Mouse (Mus musculus) A20 (cell line): ENCODE results near the gene Nthl1.
A peak's percentile ranks its signal among the peaks of the same experiment; 100 is the strongest.

Experiments
- DNase-seq: peaks from one replicate; pipeline ENCODE4 v3.0.0-alpha.2; 2011; ENCODE audit warnings: low read depth, low spot score

The Nthl1 gene

DNA sequence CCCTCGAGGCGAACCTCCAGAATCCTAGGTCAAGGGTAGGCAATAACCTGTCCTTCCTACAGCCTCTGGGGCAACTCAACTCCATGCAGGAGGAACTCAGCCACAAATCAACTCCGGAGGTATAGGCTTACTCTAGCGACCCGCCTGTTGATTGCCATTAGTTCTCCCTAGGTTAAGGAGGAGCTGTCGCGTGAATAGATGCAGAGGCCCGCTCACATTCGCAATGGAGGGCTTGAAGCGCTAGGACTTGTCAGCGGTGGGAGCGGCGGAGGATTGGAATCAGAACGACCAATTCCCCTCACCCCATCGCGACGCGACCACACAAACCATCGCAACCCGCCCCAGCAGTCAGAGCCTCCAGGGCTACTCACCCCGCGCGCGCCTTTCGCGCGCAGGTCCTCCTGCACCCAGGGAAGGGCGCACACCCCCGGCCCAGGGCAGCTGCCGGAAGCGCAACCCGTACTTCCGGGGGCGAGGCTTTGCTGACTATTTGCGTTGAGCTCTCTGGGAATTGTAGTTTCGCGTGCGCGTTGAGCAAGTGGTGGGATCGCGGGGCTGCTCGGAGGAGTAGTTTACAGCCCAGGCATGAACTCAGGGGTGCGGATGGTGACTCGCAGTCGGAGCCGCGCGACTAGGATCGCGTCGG lies at the start of gene Nthl1, which contains the start of gene Tsc2:
Gene Nthl1 (plus strand): TSS at position 514 of the 646 bp plus-strand sequence.
Gene Tsc2 (minus strand): TSS at position 464 of the 646 bp plus-strand sequence.
- peak; percentile 91 for DNase-seq

DNA sequence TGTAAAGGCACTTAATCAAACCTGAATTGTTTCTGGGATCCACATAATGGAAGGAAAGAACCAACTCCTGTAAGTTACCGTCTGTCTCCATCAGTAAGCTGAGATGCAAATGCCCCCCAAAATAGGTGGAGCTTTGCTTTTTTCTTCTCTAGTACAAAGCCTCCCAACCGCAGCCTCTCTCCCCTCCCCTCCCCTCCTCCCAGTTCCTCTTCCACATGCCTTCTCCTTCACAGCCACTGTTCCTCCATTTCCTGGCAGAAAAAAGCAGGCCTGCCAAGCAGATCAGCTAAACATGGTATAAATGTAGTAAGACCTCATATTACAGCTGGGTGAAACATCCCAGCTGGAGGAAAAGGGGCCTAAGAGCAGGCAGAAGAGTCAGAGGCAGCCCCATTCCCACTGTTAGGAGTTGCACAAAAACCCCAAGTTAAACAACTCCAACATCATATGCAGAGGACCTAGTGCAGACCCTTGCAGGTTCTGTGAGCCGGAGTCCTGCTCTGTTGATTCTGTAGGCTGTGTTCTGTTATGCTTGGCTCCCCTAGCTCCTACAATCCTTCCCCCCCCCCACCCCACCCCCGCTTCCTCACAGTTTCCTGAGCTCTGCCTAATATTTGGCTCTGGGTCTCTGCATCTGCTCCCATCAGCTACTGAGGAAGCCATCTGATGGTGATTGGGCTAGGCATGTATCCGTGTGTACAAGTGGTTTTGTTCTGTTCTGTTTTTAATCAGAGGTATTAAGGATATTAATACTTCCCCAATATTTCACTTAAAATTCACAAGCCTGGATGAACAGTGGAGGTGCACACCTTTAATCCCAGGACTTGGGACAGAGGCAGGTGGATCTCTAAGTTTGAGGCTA lies 48.6 kb upstream of the Nthl1 start:
- peak; percentile 68 for DNase-seq

DNA sequence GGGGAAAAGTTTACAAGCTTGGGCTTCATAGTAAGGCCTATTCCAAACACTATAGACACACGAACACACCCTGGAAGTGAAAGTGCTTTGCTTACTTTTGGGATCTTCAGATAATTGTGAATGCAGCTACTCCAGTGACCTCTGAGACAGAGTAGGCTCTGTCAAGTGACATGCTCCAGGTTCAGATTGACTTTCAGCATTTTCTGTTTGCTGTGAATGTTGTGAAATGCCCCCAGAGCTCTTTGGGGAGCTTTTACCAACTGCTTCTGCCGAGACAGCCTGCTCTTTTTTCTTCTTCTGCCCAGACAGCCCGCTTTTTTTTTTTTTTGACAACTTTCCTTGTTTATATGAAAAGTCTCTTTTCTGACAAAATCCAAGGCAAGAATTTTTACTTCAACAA lies 48.0 kb upstream of the Nthl1 start:
- peak; percentile 34 for DNase-seq

DNA sequence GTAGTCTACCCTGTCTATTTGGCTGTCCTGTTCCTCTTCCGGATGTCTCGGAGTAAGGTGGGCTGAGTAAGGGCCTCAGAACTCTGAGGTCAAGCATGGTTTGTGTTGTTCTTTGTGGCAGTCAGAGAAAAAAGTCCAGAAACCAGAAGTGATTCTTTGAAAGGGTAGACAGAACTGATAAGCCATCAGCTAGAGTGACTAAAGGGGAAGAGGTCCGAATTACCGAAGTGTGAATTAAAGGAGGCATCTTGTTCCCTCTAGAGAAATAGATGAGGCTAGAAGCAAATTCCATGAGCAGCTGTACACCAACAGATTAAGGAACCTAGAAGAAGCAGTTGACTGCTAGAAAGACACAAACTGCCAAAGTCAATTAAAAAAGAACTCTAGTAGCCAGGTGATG lies 45.9 kb upstream of the Nthl1 start:
- peak; percentile 58 for DNase-seq

DNA sequence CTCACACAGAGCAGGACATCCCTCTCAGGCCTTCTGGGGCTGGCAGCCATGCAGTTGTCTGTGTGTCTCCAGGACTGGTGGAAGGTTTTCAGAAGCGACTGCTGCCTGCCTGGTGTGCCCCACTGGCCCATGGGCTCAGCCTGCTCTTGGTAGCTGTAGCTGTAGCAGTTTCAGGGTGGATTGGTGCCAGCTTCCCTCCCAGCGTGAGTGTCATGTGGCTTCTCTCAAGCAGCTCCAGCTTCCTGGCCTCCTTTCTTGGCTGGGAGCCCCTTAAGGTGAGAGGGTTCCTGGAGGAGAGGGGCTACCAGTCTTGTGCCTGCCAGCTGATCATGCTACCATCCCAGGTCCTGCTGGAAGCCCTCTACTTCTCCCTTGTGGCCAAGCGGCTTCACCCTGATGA lies 41.5 kb upstream of the Nthl1 start:
- DNase-seq = no peak

DNA sequence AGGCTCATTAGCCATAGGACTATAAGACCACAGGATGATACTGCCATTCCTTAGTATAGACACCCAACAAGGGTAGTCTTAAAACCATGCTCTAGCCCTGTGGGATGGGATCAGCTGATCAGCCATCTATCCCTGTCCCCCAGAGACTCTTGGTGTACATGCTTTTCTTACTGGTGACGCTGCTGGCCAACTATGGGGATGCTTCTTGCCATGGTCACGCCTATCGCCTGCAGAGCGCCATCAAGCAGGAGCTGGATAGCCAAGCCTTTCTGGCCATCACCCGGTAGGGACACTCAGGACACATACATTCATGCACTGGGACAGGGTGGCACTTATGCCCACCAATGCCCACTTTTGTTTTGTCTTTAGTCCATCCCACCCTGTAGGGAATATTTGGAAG lies 40.8 kb upstream of the Nthl1 start:
- no peak for DNase-seq

DNA sequence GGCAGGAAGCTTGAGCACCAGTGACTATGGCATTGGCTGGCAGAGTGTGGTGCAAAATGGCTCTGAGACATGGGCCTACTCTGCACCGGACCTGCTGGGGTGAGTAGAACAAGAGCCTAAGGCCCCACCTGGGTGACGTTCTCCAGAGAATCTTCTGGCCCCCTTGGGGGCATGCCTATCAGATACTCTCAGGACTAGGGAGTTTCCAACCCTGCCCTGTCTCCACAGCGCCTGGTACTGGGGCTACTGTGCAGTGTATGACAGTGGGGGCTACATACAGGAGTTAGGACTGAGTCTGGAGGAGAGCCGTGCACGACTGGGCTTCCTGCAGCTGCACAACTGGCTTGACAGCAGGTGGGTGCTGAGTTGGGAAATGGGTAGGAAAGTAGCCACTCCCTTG lies 39.2 kb upstream of the Nthl1 start:
- no peak for DNase-seq

DNA sequence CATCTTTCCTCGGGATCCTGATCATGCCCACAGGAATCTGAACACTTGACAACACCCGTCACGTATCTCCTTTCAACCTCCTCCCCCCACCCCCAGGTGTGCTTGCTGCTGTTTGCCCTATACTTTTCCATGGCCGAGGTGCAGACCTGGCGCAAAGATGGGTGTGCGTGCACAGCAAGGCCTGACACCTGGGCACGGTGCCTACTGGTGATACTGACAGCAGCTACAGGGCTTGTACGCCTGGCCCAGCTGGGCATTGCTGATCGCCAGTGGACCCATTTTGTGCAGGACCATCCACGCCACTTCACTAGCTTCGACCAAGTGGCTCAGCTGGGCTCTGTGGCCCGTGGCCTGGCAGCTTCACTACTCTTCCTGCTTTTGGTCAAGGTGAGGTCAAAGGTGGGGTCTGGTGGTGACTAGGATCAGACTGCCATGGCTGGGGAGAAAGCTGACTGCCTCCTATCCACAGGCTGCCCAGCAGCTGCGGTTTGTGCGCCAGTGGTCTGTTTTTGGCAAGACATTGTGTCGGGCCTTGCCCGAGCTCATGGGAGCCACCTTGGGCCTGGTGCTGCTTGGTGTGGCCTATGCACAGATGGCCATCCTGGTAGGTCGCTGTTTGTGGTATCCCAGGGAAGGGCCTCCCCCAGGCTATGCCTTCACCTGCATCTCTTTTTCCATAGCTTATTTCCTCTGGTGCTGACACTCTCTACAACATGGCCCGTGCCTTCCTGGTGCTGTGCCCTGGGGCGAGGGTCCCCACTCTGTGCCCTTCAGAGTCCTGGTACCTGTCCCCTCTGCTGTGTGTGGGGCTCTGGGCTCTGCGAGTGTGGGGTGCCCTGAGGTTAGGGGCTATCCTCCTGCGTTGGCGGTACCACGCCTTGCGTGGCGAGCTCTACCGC lies 38.2 kb upstream of the Nthl1 start:
- no peak for DNase-seq

DNA sequence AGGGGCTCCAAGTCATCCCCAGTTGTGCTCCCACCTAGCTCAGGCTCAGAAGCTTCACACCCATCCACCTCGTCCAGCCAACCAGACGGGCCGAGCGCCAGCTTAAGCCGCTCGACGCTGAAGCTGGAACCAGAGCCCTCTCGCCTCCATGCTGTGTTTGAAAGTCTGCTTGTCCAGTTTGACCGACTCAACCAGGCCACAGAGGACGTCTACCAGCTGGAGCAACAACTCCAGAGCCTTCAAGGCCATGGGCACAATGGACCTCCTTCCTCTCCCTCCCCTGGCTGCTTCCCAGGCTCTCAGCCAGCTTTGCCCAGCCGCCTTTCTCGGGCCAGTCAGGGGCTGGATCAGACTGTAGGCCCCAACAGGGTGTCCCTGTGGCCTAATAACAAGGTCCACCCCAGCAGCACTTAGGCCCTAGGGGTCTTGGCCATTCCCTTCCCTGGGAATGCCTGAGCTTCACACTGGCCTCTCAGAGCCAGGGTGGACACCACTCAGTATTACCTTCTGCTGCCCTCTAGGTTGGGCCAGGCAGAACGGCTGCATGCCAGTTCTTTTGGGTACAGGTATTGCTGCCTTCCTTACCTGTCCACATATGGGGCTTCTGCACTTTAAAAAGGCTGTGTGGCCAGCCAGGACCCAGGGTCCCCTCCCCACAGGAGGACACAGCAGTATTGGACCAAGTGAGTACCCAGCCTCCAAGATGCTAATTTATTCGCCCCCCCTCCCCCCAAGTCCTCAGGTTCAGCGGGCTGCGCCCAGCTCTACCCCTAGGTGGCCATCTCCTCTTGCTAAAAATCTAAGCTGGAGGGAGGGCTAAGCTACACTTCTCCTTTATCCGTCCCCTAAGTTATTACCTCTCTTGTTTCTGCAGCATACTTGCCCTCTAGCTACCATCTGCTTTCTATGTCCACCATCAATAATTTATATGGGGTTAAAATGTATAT lies 37.1 kb upstream of the Nthl1 start:
- DNase-seq = peak; percentile 24

DNA sequence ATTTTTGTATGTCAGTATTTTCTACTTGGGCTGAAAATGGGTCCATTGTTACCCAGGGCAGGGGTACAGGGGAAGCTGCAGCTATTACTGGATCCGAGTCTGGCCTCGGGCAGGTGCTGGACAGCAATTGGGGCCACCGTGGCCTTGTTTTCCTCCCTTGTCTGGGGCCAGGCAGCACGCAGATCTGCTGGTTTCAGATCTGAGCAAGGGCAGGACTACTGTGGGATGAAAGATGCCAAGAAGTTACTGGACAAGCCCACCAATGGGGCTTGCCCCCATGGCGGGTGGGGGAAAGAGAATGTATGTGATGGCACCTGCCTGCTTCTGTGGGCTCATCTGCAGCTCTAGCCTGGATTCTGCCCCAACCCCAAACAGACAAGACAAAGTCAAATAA lies 36.4 kb upstream of the Nthl1 start:
- no peak for DNase-seq

DNA sequence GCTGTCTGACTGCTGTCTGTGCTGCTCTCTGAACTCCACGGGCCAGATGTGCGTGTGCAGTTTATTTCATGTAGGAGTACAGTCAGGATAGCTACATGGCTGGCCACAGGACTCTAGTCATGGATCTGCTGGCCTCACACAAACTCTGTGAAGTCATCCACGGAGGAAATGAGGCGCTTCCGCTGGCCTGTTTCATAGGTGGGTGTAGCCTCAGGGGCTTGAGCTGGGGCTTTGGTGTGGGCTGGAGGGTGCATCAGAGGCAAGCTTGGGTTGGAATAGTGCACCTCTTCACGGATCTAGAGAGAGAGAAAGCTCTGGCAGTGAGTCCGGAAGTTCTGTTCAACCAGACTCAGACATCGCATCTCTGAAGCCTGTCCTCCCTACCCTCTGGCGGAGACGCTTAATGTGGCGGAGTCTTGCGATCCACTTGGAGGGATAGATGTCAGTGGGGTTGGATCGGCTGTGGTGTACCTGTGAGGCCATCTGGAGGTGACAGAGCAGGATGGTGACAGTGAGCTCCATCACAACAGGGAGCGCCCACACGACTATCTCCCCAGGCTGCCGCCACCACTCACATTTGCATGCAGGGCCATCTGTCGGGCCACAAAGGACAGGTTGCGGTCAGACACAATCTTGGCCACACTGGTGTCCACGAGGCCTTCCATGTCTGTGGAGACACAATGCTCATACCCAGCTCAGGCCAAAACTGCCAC lies 35.9 kb upstream of the Nthl1 start:
- DNase-seq = no peak

DNA sequence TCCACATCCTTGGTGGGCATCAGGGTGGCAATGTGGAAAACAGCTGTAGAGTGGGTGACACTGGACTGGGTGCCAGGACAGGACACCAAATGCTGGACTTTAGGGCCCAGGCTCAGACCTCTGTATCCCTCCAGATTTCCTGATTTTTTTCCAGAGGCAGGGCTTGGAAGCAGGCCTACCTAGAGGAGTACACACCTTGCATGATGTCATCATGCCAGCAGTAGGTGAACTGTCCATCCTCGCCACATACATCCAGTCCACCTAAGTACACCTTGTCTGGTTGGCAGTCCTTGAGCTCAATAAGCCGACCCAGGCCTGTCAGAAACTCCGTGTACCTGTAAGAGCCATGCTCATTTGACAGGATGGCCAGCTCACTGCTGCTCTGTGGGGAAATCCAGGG lies 34.5 kb upstream of the Nthl1 start:
- no peak for DNase-seq

DNA sequence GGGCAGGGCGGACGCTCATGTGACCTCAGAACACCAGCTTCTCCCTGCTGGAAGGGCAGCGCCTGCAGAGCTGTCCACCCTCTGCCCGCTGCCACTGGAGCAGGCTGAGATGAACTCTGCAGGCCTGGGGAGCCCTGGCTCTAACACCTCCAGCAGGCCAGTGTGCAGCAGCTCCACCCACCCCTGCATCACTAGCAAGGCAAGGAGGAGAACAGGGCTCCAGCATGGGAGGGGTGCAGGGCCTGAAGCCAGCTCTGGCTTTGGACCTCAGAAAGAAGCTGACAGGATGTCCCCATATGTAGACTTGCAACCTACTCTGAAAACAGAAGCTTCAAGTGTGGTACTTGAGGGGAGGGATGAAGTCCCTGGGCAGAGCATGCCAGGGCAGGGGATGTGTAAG lies 32.0 kb upstream of the Nthl1 start:
- no peak for DNase-seq

DNA sequence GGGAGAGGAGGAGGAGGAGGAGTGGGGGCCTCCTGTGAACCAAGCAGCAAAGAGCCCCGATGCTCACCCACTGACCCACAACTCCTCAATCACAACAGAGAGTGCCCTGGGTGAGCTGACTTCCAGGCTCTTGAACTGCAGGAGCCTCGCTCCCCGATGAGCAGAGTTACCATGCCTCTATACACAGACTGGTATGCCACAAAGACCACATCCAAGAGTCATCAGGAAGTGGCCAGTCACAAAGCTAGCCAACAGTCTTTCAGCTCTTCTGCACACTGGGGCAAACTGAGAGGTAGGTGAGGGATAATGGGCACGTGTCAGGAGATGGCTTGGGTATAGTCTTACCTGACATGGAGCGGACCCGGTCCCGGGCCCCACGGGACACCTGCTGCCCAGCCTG lies 28.5 kb upstream of the Nthl1 start:
- DNase-seq = no peak

DNA sequence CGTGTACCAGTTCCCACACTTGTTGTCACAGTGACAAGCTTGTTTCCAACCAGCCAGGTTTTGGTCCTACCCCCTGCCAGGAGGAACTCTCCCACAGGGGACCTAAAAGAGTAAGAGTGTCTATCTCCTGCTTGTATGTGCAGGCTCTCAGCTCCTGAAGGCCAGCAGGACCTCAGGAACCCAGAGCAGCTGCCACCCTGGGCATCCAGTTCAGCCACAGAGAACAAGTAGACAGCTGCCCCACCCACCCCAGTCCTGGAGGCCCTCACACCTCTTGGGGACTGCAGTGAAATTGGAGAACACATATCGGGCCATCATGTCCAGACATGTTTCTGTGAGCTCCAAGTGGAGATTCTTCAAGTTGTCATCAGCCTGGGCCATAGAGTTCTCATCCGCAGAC lies 27.9 kb upstream of the Nthl1 start:
- no peak for DNase-seq

DNA sequence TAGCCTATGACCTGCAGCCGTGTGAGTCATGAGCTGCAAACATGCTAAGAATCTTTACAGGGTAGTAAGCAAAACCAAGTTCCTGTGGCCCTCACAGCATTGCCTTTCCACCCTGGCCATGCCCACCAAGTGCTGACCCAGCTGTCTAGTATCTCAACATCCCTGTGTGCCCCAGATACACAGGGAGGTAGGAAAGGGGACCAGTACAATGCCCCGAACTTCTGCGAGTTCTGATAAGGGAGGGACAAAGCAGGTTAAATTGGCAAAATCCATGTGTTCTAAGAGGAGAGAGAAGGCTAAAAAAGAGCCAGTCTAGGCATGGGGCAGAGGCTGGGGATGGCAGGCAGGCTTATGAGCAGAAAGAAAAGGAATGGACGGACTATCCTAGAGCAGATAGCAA lies 24.1 kb upstream of the Nthl1 start:
- DNase-seq = no peak

DNA sequence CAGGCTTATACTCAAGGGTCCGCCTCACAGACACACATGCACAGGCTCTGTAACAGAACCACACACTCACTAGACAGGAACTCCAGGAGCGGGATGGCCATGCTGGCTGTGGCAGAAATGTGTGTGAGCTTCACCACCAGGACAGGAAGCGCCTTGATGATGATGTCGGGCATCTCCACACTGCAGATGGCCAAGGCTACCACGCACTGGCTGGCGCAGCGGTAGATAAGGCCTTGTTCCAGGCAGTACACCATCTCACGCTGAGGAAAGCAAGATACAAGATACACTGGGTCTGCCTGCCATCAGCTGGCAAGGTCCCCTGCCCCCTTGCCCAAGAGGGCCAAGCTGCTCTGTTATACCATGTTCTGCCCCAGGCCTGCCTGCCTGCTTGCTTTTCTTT lies 23.6 kb upstream of the Nthl1 start:
- no peak for DNase-seq

DNA sequence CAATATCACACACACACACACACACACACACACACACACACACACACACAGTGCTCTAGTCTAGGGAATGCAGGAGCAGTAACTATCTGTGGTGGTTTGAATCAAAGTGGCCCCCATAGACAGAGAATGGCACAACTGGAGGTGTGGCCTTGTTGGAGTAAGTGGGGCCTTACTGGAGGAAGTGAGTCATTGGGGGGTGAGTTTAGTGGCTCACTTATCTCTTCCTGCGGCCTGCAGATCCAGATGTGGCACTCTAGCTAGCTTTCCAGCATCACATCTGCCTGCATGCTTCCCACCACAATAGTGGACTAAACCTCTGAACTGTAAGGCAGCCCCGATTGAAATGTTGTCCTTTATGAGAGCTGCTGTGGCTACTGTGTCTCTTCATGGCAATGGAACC lies 21.8 kb upstream of the Nthl1 start:
- DNase-seq = no peak

DNA sequence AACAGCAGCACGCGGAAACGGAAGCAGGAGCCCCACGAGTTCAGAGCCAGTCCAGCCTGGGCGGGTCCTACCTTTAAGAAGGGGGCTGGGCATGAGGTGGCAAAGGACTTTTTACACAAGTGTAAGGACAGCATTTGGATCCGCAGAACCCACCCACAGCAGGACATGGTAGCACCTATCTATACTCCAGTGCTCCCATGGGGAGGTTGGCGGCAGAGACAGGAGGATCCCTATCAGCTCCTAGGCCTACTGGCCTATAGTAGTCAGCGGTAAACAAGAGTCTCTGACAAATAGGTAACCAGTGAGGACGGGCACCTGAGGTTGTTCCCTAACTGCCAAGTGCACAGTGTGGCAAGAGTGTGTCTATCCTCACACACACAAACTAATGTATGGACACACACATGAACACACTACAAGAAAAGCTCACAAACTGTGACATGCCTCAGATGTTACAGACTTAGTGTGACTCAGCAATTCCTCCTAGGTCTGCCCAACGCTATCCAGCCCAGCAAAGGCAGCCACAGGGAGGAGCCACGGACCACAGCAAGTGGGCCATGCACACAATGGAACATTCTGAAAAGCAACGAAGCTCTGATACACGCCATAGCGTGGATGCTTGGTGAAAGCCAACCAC lies 14.8 kb upstream of the Nthl1 start:
- DNase-seq = no peak

DNA sequence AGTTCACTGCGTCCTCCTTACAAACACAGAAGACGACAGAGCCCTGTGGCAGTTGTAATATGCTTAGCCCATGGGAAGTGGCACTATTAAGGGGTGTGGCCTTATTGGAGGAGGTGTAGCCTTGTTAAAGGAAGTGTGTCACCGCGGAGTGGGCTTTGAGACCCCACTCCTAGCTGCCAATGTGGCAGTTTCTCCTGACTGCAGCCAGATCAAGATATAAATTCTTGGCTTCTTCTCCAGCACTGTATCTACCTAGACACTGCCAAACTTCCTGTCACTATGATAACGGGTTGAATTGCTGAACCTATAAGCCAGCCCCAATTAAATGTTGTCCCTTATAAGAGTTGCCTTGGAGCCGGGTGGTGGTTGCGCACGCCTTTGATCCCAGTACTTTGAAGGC lies 7.0 kb upstream of the Nthl1 start:
- no peak for DNase-seq
